Mouse (Mus musculus) neural tube, embryonic 13.5 days (tissue): ENCODE data around the gene Ankzf1. TPM values are rescaled to one million over a fixed set of nuclear protein-coding genes. Genes with fewer than 3 reads are reported as not detected.

ENCODE experiments used
- ATAC-seq: fragments of 200-750 bp; cut with Nextera tagmentation; 2 replicates; pipeline ENCODE4 v1.8.0; 2017; ENCODE audit warnings: low read depth, mild to moderate bottlenecking, moderate TSS enrichment, moderate library complexity
- H3K27ac ChIP-seq: fragments of 300-500 bp; sonication (generic); replicated peaks from 2 replicates; pipeline ENCODE4 v1.5.1; 2015; ENCODE audit warnings: moderate library complexity, mild to moderate bottlenecking, inconsistent platforms
- H3K27me3 ChIP-seq: fragments of 300-500 bp; sonication (generic); 2 replicates; pipeline ENCODE4 v1.6.1; 2015; ENCODE audit warnings: mild to moderate bottlenecking, inconsistent platforms
- H3K36me3 ChIP-seq: fragments of 300-500 bp; sonication (generic); 2 replicates; pipeline ENCODE4 v1.6.1; 2015; ENCODE audit warnings: mild to moderate bottlenecking, inconsistent platforms
- H3K4me1 ChIP-seq: fragments of 300-500 bp; sonication (generic); replicated peaks from 2 replicates; pipeline ENCODE4 v1.6.1; 2015; ENCODE audit warnings: inconsistent platforms
- H3K4me2 ChIP-seq: fragments of 300-500 bp; sonication (generic); 2 replicates; pipeline ENCODE4 v1.6.1; 2015; ENCODE audit warnings: inconsistent platforms, mild to moderate bottlenecking, moderate library complexity
- H3K4me3 ChIP-seq: fragments of 300-500 bp; sonication (generic); 2 replicates; pipeline ENCODE4 v1.5.1; 2015; ENCODE audit warnings: mild to moderate bottlenecking, inconsistent platforms
- H3K9ac ChIP-seq: fragments of 300-500 bp; sonication (generic); 2 replicates; pipeline ENCODE4 v1.6.1; 2015; ENCODE audit warnings: moderate library complexity, mild to moderate bottlenecking, inconsistent platforms
- H3K9me3 ChIP-seq: fragments of 300-500 bp; sonication (generic); 2 replicates; pipeline ENCODE4 v1.6.1; 2016; ENCODE audit warnings: inconsistent platforms
- WGBS: fragments of 180-500 bp; shearing (Covaris S2); methylation state at CpG from one replicate; pipeline ENCODE4 v1.1.7; 2015; 5-methylcytosine and 5-hydroxymethylcytosine counted together
- polyA plus RNA-seq: library from polyadenylated mRNA; unstranded; fragments of >200 nt; fragmentation: Nextera tagmentation; extraction: Ambion mirVana; gene quantifications from 2 replicates; pipeline ENCODE4 v1.2.1, GENCODE M21; 2015

Gene Ankzf1
- polyA plus RNA-seq, result 22.2 and 24.4 TPM in 2 replicates

DNA sequence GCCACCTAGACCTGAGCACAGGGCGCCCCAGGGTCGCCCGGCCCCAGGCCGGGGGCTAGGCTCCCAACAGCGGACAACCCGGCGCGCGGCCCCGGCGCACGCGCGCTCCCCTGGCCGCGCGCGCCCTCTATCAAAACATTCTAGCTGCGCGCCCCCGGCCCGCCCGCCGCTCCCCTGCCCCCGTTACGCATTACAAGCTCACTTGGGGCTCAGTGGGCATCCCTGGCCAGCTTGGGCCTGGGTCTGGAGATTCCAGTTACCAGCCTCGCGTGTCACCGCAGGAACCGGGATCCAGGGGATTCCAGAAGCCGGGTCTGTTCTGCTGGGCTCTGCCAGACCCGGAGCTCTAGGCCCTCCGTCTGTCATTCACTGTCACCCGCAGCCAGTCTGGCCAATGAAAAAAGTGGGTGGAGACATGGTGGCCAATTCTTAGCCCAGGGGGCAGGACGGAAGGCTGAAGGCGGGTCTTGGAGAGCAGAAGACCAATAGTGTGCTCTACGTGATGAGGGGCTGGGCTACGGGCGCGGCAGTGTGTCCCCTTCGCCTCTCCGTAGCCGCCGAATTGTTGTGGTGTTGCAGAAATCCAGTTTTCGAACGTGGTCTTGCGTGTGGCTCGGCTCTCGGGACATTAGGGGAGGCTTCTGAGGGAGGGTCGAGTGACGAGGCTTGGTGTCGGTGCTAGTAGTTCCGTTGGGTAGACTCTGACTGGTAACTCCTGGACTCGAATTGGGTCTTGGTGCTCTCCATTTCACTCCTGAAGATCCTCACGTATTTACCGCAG lies at the start of gene Ankzf1, which contains the start of gene Atg9a:
Gene Ankzf1 (plus strand): TSS at position 530 of the 781 bp plus-strand sequence.
Gene Atg9a (minus strand): TSS at position 575 of the 781 bp plus-strand sequence.
- Histone ChIP-seq H3K27me3 (no peaks in the 10 kb centered on the region), H3K27ac (peak within 1 kb of the TSS; percentile 97), H3K4me2 (peak within 1 kb of the TSS; percentile 99), H3K9me3 (no peaks in the 10 kb centered on the region), H3K4me3 (peak within 1 kb of the TSS; percentile 67), H3K4me1 (peaks cover 33% of the 10 kb centered on the region), H3K36me3 (peaks cover 51% of the 10 kb centered on the region), H3K9ac (peak within 1 kb of the TSS; percentile 81)
- peak; percentile 99 for ATAC-seq
- 0% methylated on average over 56 of the region's 56 CpGs for WGBS

DNA sequence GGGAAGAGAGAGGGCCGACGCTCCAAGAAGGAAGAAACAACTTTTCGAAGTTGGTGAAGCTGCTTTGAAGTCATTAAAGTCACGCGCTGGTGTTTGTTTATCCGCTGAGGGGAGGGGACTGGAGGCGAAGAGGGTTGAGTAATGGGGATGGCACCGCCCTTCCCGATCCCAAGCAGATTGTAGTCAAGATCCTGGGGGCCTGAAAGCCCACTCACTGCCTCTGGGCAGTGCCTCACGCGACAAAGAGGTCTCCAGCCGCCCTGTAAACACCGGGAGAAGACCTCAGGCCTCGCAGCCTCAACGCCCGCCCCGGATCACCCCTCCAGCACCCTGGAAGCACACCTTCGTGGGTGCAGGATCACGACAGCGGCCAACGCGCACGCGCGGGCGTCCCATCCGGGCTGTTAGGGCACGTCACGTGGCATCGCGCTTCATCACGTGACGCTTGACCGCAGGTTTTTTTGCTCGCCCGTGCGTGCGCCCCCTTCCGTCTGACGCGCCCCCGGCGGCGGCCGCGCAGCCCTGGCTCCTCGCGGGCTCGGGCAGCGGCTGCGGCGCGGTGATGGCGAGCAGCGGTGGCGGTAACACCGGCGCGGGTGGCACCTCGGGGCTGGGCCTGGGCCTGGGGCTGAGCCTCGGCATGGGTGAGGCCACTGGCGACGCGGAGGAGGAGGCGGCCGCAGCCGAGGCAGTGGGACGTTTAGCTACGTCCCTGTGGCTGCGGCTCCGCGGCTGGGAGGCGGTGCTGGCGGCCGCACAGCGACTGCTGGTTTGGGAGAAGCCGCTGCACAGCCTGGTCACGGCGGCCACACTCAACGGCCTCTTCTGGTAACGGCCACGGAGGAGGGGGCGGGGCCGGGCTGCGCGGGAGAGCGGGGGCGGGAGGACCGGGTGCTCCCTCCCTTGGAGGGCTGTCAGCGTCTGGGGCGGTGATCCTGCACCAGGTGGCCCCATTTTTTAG lies 49.4 kb upstream of the Ankzf1 start, which contains the start of the genes Cnppd1 and Retreg2:
Gene Cnppd1 (minus strand): TSS at position 411 of the 961 bp plus-strand sequence.
Gene Retreg2 (plus strand): TSS at position 478 of the 961 bp plus-strand sequence.
- H3K4me2 ChIP-seq, result peak within 1 kb of the TSS; percentile 94
- peak within 1 kb of the TSS; percentile 93 for H3K4me3 ChIP-seq
- peaks cover 59% of the 10 kb centered on the region for H3K36me3 ChIP-seq
- peak; percentile 91 for ATAC-seq
- H3K9me3 ChIP-seq, result no peaks in the 10 kb centered on the region
- H3K27ac ChIP-seq, result peak within 1 kb of the TSS; percentile 99
- WGBS, result under 1% methylated on average over 82 of the region's 91 CpGs
- no peaks in the 10 kb centered on the region for H3K27me3 ChIP-seq
- H3K4me1 ChIP-seq, result peaks cover 47% of the 10 kb centered on the region
- peak within 1 kb of the TSS; percentile 98 for H3K9ac ChIP-seq

DNA sequence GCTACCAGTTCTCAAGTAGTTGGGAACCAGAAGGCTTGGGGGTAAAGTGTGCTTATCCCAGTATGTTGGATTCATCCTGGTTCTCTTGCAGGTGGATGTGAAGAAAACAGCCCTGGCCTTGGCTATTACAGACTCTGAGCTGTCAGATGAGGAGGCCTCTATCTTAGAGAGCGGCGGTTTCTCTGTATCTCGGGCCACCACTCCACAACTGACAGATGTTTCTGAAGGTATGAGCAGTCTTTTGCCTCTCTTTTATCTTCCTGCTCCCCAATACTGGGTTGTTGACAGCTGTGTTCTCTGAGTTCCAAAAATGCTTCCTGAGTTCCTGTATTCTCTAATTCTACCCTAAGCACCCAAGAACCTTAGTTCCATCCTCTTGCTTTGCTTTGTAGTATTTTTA lies 46.4 kb upstream of the Ankzf1 start:
- Histone ChIP-seq H3K27me3 (no peaks in the 10 kb centered on the region), H3K4me1 (peaks cover 29% of the 10 kb centered on the region), H3K4me2 (no peak overlapping the region), H3K36me3 (peaks cover 62% of the 10 kb centered on the region), H3K9me3 (no peaks in the 10 kb centered on the region), H3K4me3 (no peak overlapping the region), H3K27ac (no peak overlapping the region), H3K9ac (no peak overlapping the region)
- ATAC-seq, result no peak
- WGBS, result 94% methylated on average over 3 of the region's 3 CpGs

DNA sequence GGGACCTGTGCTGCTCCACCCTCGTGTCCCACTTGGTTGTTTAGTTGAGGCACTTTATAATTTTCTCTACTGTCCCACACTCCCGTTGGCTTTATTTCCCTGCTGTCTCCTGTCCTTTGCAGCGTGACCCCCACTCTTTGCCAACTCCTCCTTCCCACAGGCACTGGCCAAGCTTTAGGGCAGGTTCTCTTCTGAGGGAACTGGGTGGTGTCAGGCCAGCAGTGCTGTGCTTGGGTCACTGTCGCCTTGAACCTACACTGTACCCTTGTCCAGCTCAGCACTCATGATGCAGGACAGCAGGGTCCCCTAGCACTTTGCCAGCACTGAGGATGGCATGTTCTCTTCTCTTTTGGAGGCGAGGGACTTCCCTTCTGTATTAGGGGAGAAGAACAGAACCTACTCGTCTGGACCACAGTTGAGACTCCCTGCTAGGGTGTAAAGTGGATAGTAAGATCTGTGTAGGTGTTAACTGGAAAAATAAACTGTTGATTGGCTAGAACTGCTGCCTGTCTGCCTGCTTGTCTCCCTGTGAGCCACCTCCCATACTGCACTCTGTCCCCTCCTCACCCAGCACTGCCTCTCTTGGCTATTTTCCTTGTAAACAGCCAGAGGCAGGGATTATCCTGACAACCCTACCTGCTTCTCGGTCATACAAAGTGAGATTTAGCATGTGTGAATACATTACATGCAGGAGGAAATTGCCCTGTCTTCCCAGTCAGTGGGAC lies 44.4 kb upstream of the Ankzf1 start:
- Histone ChIP-seq H3K9me3 (no peaks in the 10 kb centered on the region), H3K36me3 (peaks cover 62% of the 10 kb centered on the region), H3K4me1 (peaks cover 21% of the 10 kb centered on the region), H3K27me3 (no peaks in the 10 kb centered on the region), H3K27ac (no peak overlapping the region), H3K9ac (no peak overlapping the region), H3K4me3 (no peak overlapping the region), H3K4me2 (no peak overlapping the region)
- ATAC-seq, result no peak
- 89% methylated on average over 7 of the region's 7 CpGs for WGBS

DNA sequence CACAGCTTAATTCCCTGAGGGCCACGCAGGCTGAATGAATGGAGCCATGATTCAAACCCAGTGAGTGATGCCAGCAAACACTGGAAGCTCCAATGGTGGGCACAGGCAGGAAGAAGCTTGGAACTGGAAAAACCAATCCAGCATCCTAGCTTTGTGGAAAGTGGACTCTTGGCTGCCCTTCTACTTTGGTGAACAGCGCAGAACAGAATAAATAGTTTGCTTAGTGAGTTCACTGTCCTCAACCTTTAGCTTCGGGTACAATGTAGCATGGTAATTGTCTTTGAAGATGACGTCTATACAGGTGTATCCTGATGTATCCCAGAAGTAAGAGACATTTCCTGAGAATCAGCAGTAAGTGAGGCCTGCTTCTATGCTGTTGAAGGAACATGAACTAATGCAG lies 43.2 kb upstream of the Ankzf1 start:
- Histone ChIP-seq H3K4me3 (no peak overlapping the region), H3K9me3 (no peaks in the 10 kb centered on the region), H3K36me3 (peaks cover 62% of the 10 kb centered on the region), H3K27ac (no peak overlapping the region), H3K4me2 (no peak overlapping the region), H3K4me1 (peaks cover 14% of the 10 kb centered on the region), H3K9ac (no peak overlapping the region), H3K27me3 (no peaks in the 10 kb centered on the region)
- 94% methylated on average over 4 of the region's 4 CpGs for WGBS
- no peak for ATAC-seq

DNA sequence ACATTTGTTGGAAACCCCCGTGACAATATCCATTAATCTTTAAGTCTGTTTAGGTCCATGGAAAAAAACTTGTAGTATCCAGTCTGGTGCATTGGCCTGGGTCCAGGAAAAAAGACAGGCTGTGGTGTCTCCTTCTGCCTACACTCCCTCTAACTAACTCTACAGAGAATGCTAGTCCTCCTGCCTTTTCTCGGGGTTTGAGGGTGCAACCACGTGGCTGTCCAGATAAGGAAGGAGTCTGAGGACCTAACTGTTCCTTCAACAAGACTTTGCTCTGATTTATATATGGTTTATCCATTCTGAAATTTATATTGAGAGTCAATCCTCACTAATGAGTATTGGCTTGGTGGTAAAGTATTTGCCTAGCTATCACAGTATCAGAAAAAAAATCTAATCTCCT lies 36.1 kb upstream of the Ankzf1 start:
- ATAC-seq, result no peak
- WGBS, result 71% methylated on average over 3 of the region's 3 CpGs

DNA sequence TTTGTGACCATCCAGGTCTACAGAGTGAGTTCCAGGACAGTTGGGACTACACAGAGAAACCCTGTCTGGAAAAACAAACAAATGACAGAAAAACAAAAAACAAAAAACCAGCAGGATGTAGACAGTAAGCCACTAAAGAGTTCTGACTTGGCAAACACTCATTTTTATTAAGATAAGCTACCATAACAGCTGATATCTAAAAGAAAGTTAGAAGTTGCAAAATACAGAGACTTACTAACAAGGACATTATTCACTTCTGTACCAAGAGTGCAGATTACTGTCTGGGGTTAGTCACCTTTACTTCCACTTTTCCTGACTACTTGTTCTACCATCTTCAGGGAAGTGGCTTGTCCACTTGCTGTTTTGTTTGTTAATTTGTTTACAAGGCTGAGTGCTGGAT lies 33.0 kb upstream of the Ankzf1 start:
- no peak overlapping the region for H3K9ac ChIP-seq
- H3K4me3 ChIP-seq, result no peak overlapping the region
- no peaks in the 10 kb centered on the region for H3K27me3 ChIP-seq
- H3K4me2 ChIP-seq, result no peak overlapping the region
- no peaks in the 10 kb centered on the region for H3K9me3 ChIP-seq
- H3K36me3 ChIP-seq, result no peaks in the 10 kb centered on the region
- H3K4me1 ChIP-seq, result no peaks in the 10 kb centered on the region
- no peak for ATAC-seq
- H3K27ac ChIP-seq, result no peak overlapping the region

More for the DNA sequence above, 36.1 kb upstream of the Ankzf1 start:
- Histone ChIP-seq H3K27ac (no peak overlapping the region), H3K4me3 (no peak overlapping the region), H3K4me2 (no peak overlapping the region), H3K9me3 (no peaks in the 10 kb centered on the region), H3K9ac (no peak overlapping the region), H3K36me3 (no peaks in the 10 kb centered on the region), H3K27me3 (no peaks in the 10 kb centered on the region), H3K4me1 (no peaks in the 10 kb centered on the region)

DNA sequence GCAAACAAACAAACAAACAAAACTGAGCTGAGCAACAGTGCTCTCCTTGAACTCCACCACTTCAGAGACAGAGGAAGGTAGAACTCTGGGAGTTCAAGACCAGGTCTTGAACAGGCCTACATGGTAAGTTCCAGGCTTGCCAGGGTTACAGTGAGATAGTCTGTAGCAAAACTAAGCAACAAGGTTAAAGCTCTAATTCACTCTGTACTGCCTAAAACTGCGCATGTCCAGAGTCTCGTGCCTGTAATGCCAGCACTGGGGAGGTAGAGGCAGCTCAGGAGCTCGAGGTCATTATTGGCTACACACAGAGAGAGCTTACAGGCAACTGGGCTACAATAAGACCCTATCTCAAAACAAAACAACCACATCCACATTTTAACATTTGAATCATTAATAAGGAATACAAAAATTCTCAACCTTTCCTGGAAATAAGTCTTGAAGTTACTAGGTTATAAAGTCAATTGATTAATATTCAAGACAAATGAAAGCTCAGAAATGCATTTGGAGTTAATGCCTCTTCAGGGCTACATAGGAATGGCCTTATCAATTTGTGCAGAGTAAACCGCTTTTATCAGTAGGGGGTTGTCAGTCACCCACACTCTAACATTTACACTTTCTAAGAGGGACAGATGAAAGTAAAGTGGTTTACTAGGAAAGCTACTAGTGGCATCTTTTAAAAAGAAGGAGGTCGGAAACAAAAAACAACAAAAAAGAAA lies 32.3 kb upstream of the Ankzf1 start:
- 73% methylated on average over 5 of the region's 5 CpGs for WGBS
- H3K4me3 ChIP-seq, result no peak overlapping the region
- H3K4me2 ChIP-seq, result no peak overlapping the region

DNA sequence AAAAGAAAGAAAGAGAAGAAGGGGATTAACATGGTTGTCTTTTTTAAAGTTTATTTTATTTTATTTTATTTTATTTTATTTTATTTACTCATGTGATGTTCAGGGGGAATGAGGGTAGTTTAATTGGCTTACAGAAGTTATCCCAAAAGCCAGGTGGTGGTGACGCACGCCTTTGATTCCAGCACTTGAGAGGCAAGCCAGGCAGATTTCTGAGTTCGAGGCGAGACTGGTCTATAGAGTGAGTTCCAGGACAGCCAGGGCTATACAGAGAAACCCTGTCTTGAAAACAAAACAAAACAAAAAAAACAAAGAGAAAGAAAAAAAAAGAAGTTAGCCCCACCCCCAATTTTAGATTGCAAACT lies 31.7 kb upstream of the Ankzf1 start:
- Histone ChIP-seq H3K4me3 (no peak overlapping the region), H3K27ac (no peak overlapping the region), H3K4me1 (no peaks in the 10 kb centered on the region), H3K36me3 (no peaks in the 10 kb centered on the region), H3K9me3 (no peaks in the 10 kb centered on the region), H3K27me3 (no peaks in the 10 kb centered on the region), H3K9ac (no peak overlapping the region), H3K4me2 (no peak overlapping the region)
- 91% methylated on average over 4 of the region's 4 CpGs for WGBS
- no peak for ATAC-seq

More for the DNA sequence above, 32.3 kb upstream of the Ankzf1 start:
- H3K4me1 ChIP-seq, result no peaks in the 10 kb centered on the region
- no peak overlapping the region for H3K27ac ChIP-seq
- no peaks in the 10 kb centered on the region for H3K9me3 ChIP-seq
- H3K9ac ChIP-seq, result no peak overlapping the region
- H3K36me3 ChIP-seq, result no peaks in the 10 kb centered on the region
- ATAC-seq, result no peak
- H3K27me3 ChIP-seq, result no peaks in the 10 kb centered on the region

DNA sequence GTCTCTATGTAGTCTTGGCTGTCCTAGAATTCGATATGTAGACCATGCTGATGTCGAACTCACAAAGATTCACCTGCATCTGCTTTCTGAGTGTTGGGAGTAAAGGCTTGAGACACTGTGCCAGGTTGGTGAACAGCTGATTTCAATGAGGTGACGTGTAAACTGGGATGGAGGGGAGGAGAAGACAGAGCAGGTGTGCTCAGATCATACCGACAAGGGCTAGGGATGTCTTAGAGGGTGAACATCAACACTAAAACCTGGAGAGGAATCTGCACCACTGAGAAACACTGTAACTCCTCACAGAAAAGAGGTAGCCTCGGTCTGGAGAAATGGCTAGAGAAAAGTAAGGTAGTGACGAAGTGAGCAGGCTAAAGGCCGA lies 23.9 kb upstream of the Ankzf1 start:
- Histone ChIP-seq H3K4me2 (peak overlapping the region; percentile 71), H3K27me3 (no peaks in the 10 kb centered on the region), H3K27ac (peak overlapping the region; percentile 92), H3K36me3 (peaks cover 33% of the 10 kb centered on the region), H3K9ac (peak overlapping the region; percentile 73), H3K4me1 (peaks cover 15% of the 10 kb centered on the region), H3K4me3 (peak overlapping the region; percentile 71), H3K9me3 (no peaks in the 10 kb centered on the region)
- 11% methylated on average over 7 of the region's 7 CpGs for WGBS
- ATAC-seq, result peak; percentile 21
